ENCODE assay signal across 8 mouse cellular contexts in genomic region chr2:181133837-181134590, GRCm38 (mm10). TPM values are rescaled to one million over a fixed set of nuclear protein-coding genes. Genes with fewer than 3 reads are reported as not detected.
DNase-seq lines count a peak whose midpoint lies in the region; ATAC-seq lines count a peak whose summit lies in the region.

No protein-coding gene starts in this region.

- no peak overlapping the region for H3K27ac ChIP-seq in kidney, embryonic 16.5 days (ENCODE audit: low read length)
- no peak overlapping the region for H3K27ac ChIP-seq in brown adipose tissue, adult 24 weeks (replicated peaks; ENCODE audit: low read depth, low read length)
- peak overlapping the region; percentile 96 for H3K27ac ChIP-seq in forebrain, embryonic 15.5 days (replicated peaks)
- peak overlapping the region; percentile 94 for H3K27ac ChIP-seq in midbrain, embryonic 13.5 days

- WGBS in kidney, embryonic 16.5 days: 9% methylated on average over 18 of the region's 22 CpGs
- WGBS in forebrain, embryonic 15.5 days: 4% methylated on average over 22 of the region's 22 CpGs
- 12% methylated on average over 13 of the region's 22 CpGs for WGBS in midbrain, embryonic 13.5 days

- H3K9ac ChIP-seq in kidney, embryonic 16.5 days (replicated peaks; ENCODE audit: low read length): no peak overlapping the region
- H3K9ac ChIP-seq in forebrain, embryonic 15.5 days (replicated peaks): peak overlapping the region; percentile 89
- H3K9ac ChIP-seq in midbrain, embryonic 13.5 days (replicated peaks): peak overlapping the region; percentile 90

- no peaks in the 10 kb centered on the region for H3K36me3 ChIP-seq in kidney, embryonic 16.5 days (ENCODE audit: insufficient read depth, low read length)
- H3K36me3 ChIP-seq in forebrain, embryonic 15.5 days: no peaks in the 10 kb centered on the region
- 0 out of 2 replicates have a peak, but pooled peaks cover 2% of the 10 kb centered on the region for H3K36me3 ChIP-seq in midbrain, embryonic 13.5 days

- peak overlapping the region; percentile 48 for H3K4me3 ChIP-seq in kidney, embryonic 16.5 days (ENCODE audit: low read length)
- H3K4me3 ChIP-seq in brown adipose tissue, adult 24 weeks (ENCODE audit: insufficient read depth, low read depth, low read length): peak overlapping the region; percentile 26; the same call in 1 of the 2 replicates
- peak overlapping the region; percentile 90 for H3K4me3 ChIP-seq in forebrain, embryonic 15.5 days
- H3K4me3 ChIP-seq in midbrain, embryonic 13.5 days (replicated peaks): peak overlapping the region; percentile 73

- no peak for DNase-seq in kidney, adult 18-20 months
- no peak for DNase-seq in spleen, postnatal 36 days (ENCODE audit: low spot score in 2 of 2)
- no peak for DNase-seq in thymus, adult 18-20 months
- DNase-seq in adrenal gland, adult 2 months: no peak

- H3K27me3 ChIP-seq in kidney, embryonic 16.5 days (ENCODE audit: insufficient read depth, low read length): peaks cover 42% of the 10 kb centered on the region
- peaks cover 10% of the 10 kb centered on the region; the same call in 1 of the 2 replicates for H3K27me3 ChIP-seq in forebrain, embryonic 15.5 days
- H3K27me3 ChIP-seq in midbrain, embryonic 13.5 days: peaks cover 41% of the 10 kb centered on the region

- no peak for ATAC-seq in kidney, embryonic 16.5 days (ENCODE audit: low FRiP score, low TSS enrichment)
- ATAC-seq in forebrain, embryonic 15.5 days (replicated peaks): peak; percentile 90
- peak; percentile 87 for ATAC-seq in midbrain, embryonic 13.5 days

- H3K9me3 ChIP-seq in kidney, embryonic 16.5 days (ENCODE audit: low read length): no peaks in the 10 kb centered on the region
- H3K9me3 ChIP-seq in forebrain, embryonic 15.5 days: no peaks in the 10 kb centered on the region
- no peaks in the 10 kb centered on the region for H3K9me3 ChIP-seq in midbrain, embryonic 13.5 days

- H3K4me1 ChIP-seq in kidney, embryonic 16.5 days (ENCODE audit: insufficient read depth, low read length): peaks cover 13% of the 10 kb centered on the region
- H3K4me1 ChIP-seq in brown adipose tissue, adult 24 weeks (ENCODE audit: control insufficient read depth, insufficient read depth, insufficient read length, low read length): no peaks in the 10 kb centered on the region
- H3K4me1 ChIP-seq in forebrain, embryonic 15.5 days: peaks cover 47% of the 10 kb centered on the region
- peaks cover 52% of the 10 kb centered on the region for H3K4me1 ChIP-seq in midbrain, embryonic 13.5 days (replicated peaks)

- peak overlapping the region; percentile 76 for H3K4me2 ChIP-seq in kidney, embryonic 16.5 days (replicated peaks; ENCODE audit: low read depth, low read length)
- peak overlapping the region; percentile 64 for H3K4me2 ChIP-seq in forebrain, embryonic 15.5 days (replicated peaks)
- H3K4me2 ChIP-seq in midbrain, embryonic 13.5 days (replicated peaks): peak overlapping the region; percentile 70

RNA-seq across cellular contexts. Expression of gene Kcnq2, which starts 1.1 kb away (rescaled TPM):
- 0.16 and 0.44 TPM in 2 replicates for polyA plus RNA-seq in kidney, embryonic 16.5 days (2015; fragmentation: Nextera tagmentation; extraction: Ambion mirVana)
- not detected in 2 replicates for polyA plus RNA-seq in brown adipose tissue, adult 24 weeks (2012; ENCODE audit: insufficient read depth, insufficient read length, missing spikeins)
- polyA plus RNA-seq in forebrain, embryonic 15.5 days (2015; fragmentation: Nextera tagmentation; extraction: Ambion mirVana): 45.2 and 46.7 TPM in 2 replicates
- polyA plus RNA-seq in midbrain, embryonic 13.5 days (2015; fragmentation: Nextera tagmentation; extraction: Ambion mirVana): 44.0 and 47.3 TPM in 2 replicates
- 1 to 10 TPM; 5.2 to 5.4 TPM for total RNA-seq in adrenal gland, adult 2 months (2021)
- polyA plus RNA-seq in adrenal gland, adult 2 months (2012; rRNA removed): 2.8 and 3.7 TPM in 2 replicates

RNA-seq across cellular contexts. Expression of gene Eef1a2, which starts 22.8 kb away (rescaled TPM):
- polyA plus RNA-seq in kidney, embryonic 16.5 days (2015; fragmentation: Nextera tagmentation; extraction: Ambion mirVana): 0.10 TPM in 1 of 2 replicates, not detected in the other
- polyA plus RNA-seq in brown adipose tissue, adult 24 weeks (2012; ENCODE audit: insufficient read depth, insufficient read length, missing spikeins): 11.3 and 18.8 TPM in 2 replicates
- 5.8 and 6.3 TPM in 2 replicates for polyA plus RNA-seq in forebrain, embryonic 15.5 days (2015; fragmentation: Nextera tagmentation; extraction: Ambion mirVana)
- polyA plus RNA-seq in midbrain, embryonic 13.5 days (2015; fragmentation: Nextera tagmentation; extraction: Ambion mirVana): 3.5 and 3.8 TPM in 2 replicates
- 10 to 100 TPM; 44.0 to 65.9 TPM for total RNA-seq in adrenal gland, adult 2 months (2021)
- 30.4 and 42.9 TPM in 2 replicates for polyA plus RNA-seq in adrenal gland, adult 2 months (2012; rRNA removed)

RNA-seq across cellular contexts. Expression of gene Ppdpf, which starts 53.0 kb away (rescaled TPM):
- 302 and 310 TPM in 2 replicates for polyA plus RNA-seq in kidney, embryonic 16.5 days (2015; fragmentation: Nextera tagmentation; extraction: Ambion mirVana)
- polyA plus RNA-seq in brown adipose tissue, adult 24 weeks (2012; ENCODE audit: insufficient read depth, insufficient read length, missing spikeins): 153 and 205 TPM in 2 replicates
- polyA plus RNA-seq in forebrain, embryonic 15.5 days (2015; fragmentation: Nextera tagmentation; extraction: Ambion mirVana): 512 and 520 TPM in 2 replicates
- polyA plus RNA-seq in midbrain, embryonic 13.5 days (2015; fragmentation: Nextera tagmentation; extraction: Ambion mirVana): 470 and 482 TPM in 2 replicates
- total RNA-seq in adrenal gland, adult 2 months (2021): 10 to 100 TPM; 91.1 to 91.9 TPM
- 160 and 197 TPM in 2 replicates for polyA plus RNA-seq in adrenal gland, adult 2 months (2012; rRNA removed)

Comparison
In these comparisons a context has a peak if more than half of its experiments do, and no peak if none do; other contexts are left out.
1. H3K27ac ChIP-seq: peak in forebrain, embryonic 15.5 days (single experiment) and midbrain, embryonic 13.5 days (single experiment); none in kidney, embryonic 16.5 days (single experiment) and brown adipose tissue, adult 24 weeks (single experiment).
2. H3K4me3 ChIP-seq: peak in every context shown above with its lines; median percentile 90 in forebrain, embryonic 15.5 days; 73 in midbrain, embryonic 13.5 days; 48 in kidney, embryonic 16.5 days; 26 in brown adipose tissue, adult 24 weeks.
3. Peak in every context shown above with its lines, with median percentiles within 50 percentile points of each other: H3K4me2 ChIP-seq.